Mouse (Mus musculus) liver, embryonic 11.5 days (tissue): Measurements from ENCODE around the gene Tnp2. TPM values are rescaled to one million over a fixed set of nuclear protein-coding genes. Genes with fewer than 3 reads are reported as not detected.

Experiments
- ATAC-seq: fragments of 200-750 bp; cut with Nextera tagmentation; replicated peaks from 2 replicates; pipeline ENCODE4 v1.8.0; 2017; ENCODE audit warnings: moderate number of reproducible peaks, mild to moderate bottlenecking, moderate TSS enrichment, moderate library complexity; ENCODE audit not compliant: low FRiP score
- DNase-seq: peaks from one replicate; pipeline ENCODE4 v3.0.0-alpha.2; 2017; ENCODE audit warnings: low spot score
- H3K27ac ChIP-seq: fragments of 300-500 bp; sonication (generic); 2 replicates; pipeline ENCODE4 v1.5.1; 2014; ENCODE audit warnings: mild to moderate bottlenecking, low read depth, low read length, control low read depth
- H3K27me3 ChIP-seq: fragments of 300-500 bp; sonication (generic); replicated peaks from 2 replicates; pipeline ENCODE4 v1.6.1; 2014; ENCODE audit warnings: low read length, mixed read lengths; ENCODE audit not compliant: control insufficient read depth, insufficient read depth
- H3K36me3 ChIP-seq: fragments of 300-500 bp; sonication (generic); 2 replicates; pipeline ENCODE4 v1.6.1; 2014; ENCODE audit warnings: mild to moderate bottlenecking, low read length, moderate library complexity, mixed read lengths; ENCODE audit not compliant: control insufficient read depth, insufficient read depth
- H3K4me1 ChIP-seq: fragments of 300-500 bp; sonication (generic); replicated peaks from 2 replicates; pipeline ENCODE4 v1.6.1; 2014; ENCODE audit warnings: low read length, mixed read lengths; ENCODE audit not compliant: control insufficient read depth, insufficient read depth
- H3K4me2 ChIP-seq: fragments of 300-500 bp; sonication (generic); 2 replicates; pipeline ENCODE4 v1.6.1; 2014; ENCODE audit warnings: mild to moderate bottlenecking, control low read depth, moderate library complexity
- H3K4me3 ChIP-seq: fragments of 300-500 bp; sonication (generic); 2 replicates; pipeline ENCODE4 v1.5.1; 2014; ENCODE audit warnings: low read depth, low read length, control low read depth
- H3K9ac ChIP-seq: fragments of 300-500 bp; sonication (generic); 2 replicates; pipeline ENCODE4 v1.6.1; 2014; ENCODE audit warnings: low read depth, low read length, control low read depth
- H3K9me3 ChIP-seq: fragments of 300-500 bp; sonication (generic); 2 replicates; pipeline ENCODE4 v1.6.1; 2016; ENCODE audit warnings: low read length, inconsistent platforms, mixed read lengths; ENCODE audit not compliant: control insufficient read depth
- WGBS: fragments of 180-500 bp; shearing (Covaris S2); extraction: QIAGEN DNeasy Blood & Tissue Kit; methylation state at CpG from one replicate; pipeline ENCODE4 v1.1.7; 2014; 5-methylcytosine and 5-hydroxymethylcytosine counted together
- polyA plus RNA-seq: library from polyadenylated mRNA; unstranded; fragments of >200 nt; fragmentation: Nextera tagmentation; extraction: Ambion mirVana; gene quantifications from 2 replicates; pipeline ENCODE4 v1.2.1, GENCODE M21; 2014

Gene Tnp2
- polyA plus RNA-seq, 1 experiment from 2014 or later = not detected

- 1% methylated on average over 9 of the region's 9 CpGs for WGBS
- peaks cover 31% of the 10 kb centered on the region for H3K27me3 ChIP-seq
- peak; percentile 52 for ATAC-seq
- peak overlapping the region; percentile 65 for H3K4me3 ChIP-seq
- peak overlapping the region; percentile 100 for H3K4me2 ChIP-seq
- no peaks in the 10 kb centered on the region for H3K36me3 ChIP-seq
- no peaks in the 10 kb centered on the region for H3K9me3 ChIP-seq
- DNase-seq = peak; percentile 75
- H3K27ac ChIP-seq = peak overlapping the region; percentile 92
- peak overlapping the region; percentile 72 for H3K9ac ChIP-seq
- H3K4me1 ChIP-seq = peaks cover 22% of the 10 kb centered on the region
These were observed 2.2 kb downstream of the Tnp2 start for GRCm38 (mm10) chr16:10786288-10786687.

- H3K36me3 ChIP-seq = no peaks in the 10 kb centered on the region
- H3K27ac ChIP-seq = peak within 1 kb of the TSS; percentile 92
- 0% methylated on average over 59 of the region's 59 CpGs for WGBS
- H3K4me1 ChIP-seq = peaks cover 22% of the 10 kb centered on the region
- peaks cover 31% of the 10 kb centered on the region for H3K27me3 ChIP-seq
- H3K4me3 ChIP-seq = peak within 1 kb of the TSS; percentile 65
- DNase-seq = peak; percentile 90
- peak; percentile 80 for ATAC-seq
- H3K9ac ChIP-seq = peak within 1 kb of the TSS; percentile 72
- H3K4me2 ChIP-seq = peak within 1 kb of the TSS; percentile 100
- H3K9me3 ChIP-seq = no peaks in the 10 kb centered on the region
These were observed 2.9 kb downstream of the Tnp2 start, which contains the start of gene Socs1 for GRCm38 (mm10) chr16:10785371-10786231. Gene Socs1, minus strand, starts transcription at chr16:10785536.

GRCm38 (mm10) chr16:10784793-10785370 is 3.6 kb downstream of the Tnp2 start:
- Histone ChIP-seq H3K27me3 (peaks cover 29% of the 10 kb centered on the region), H3K4me1 (peaks cover 22% of the 10 kb centered on the region)

GRCm38 (mm10) chr16:10783883-10784792 is 4.3 kb downstream of the Tnp2 start:
- H3K4me3 ChIP-seq = peak overlapping the region; percentile 65
- WGBS = 3% methylated on average over 81 of the region's 81 CpGs
- ATAC-seq (no peak), DNase-seq (no peak)
- H3K27ac ChIP-seq = no peak overlapping the region
- H3K9ac ChIP-seq = peak overlapping the region; percentile 62
- H3K9me3 ChIP-seq = no peaks in the 10 kb centered on the region
- peak overlapping the region; percentile 100 for H3K4me2 ChIP-seq
- peaks cover 22% of the 10 kb centered on the region for H3K4me1 ChIP-seq
- H3K36me3 ChIP-seq = no peaks in the 10 kb centered on the region
- peaks cover 27% of the 10 kb centered on the region for H3K27me3 ChIP-seq

More at GRCm38 (mm10) chr16:10784793-10785370, 3.6 kb downstream of the Tnp2 start:
- DNase-seq (peak; percentile 94), ATAC-seq (peak; percentile 77)
- Histone ChIP-seq H3K4me2 (peak overlapping the region; percentile 100), H3K9ac (peak overlapping the region; percentile 72), H3K27ac (peak overlapping the region; percentile 92; the same call in 1 of the 2 replicates), H3K4me3 (peak overlapping the region; percentile 65), H3K36me3 (no peaks in the 10 kb centered on the region), H3K9me3 (no peaks in the 10 kb centered on the region)
- under 1% methylated on average over 47 of the region's 55 CpGs for WGBS

- Histone ChIP-seq H3K4me1 (peaks cover 22% of the 10 kb centered on the region), H3K27me3 (peaks cover 27% of the 10 kb centered on the region), H3K4me3 (peak overlapping the region; percentile 65), H3K4me2 (peak overlapping the region; percentile 100), H3K27ac (no peak overlapping the region), H3K36me3 (no peaks in the 10 kb centered on the region), H3K9me3 (no peaks in the 10 kb centered on the region), H3K9ac (no peak overlapping the region)
- DNase-seq (no peak), ATAC-seq (no peak)
- WGBS = 47% methylated on average over 8 of the region's 8 CpGs
These were observed 5.0 kb downstream of the Tnp2 start for GRCm38 (mm10) chr16:10783451-10783850.

- Histone ChIP-seq H3K27me3 (peaks cover 27% of the 10 kb centered on the region), H3K4me1 (peaks cover 22% of the 10 kb centered on the region), H3K9ac (no peak overlapping the region), H3K4me2 (peak overlapping the region; percentile 100), H3K27ac (no peak overlapping the region), H3K9me3 (no peaks in the 10 kb centered on the region), H3K4me3 (no peak overlapping the region), H3K36me3 (no peaks in the 10 kb centered on the region)
- 20% methylated on average over 1 of the region's 1 CpGs for WGBS
- DNase-seq (no peak), ATAC-seq (no peak)
These were observed 5.4 kb downstream of the Tnp2 start for GRCm38 (mm10) chr16:10783152-10783434.

- H3K4me1 ChIP-seq = peaks cover 24% of the 10 kb centered on the region
- H3K27ac ChIP-seq = no peak overlapping the region; the same call in 1 of the 2 replicates
- no peak for ATAC-seq
- no peaks in the 10 kb centered on the region for H3K36me3 ChIP-seq
- 42% methylated on average over 6 of the region's 6 CpGs for WGBS
- no peaks in the 10 kb centered on the region for H3K9me3 ChIP-seq
- H3K9ac ChIP-seq = no peak overlapping the region
- peak overlapping the region; percentile 100 for H3K4me2 ChIP-seq
- H3K27me3 ChIP-seq = peaks cover 27% of the 10 kb centered on the region
- H3K4me3 ChIP-seq = no peak overlapping the region
- DNase-seq = no peak
These were observed 5.9 kb downstream of the Tnp2 start for GRCm38 (mm10) chr16:10782377-10783151.
